Mouse (Mus musculus) embryonic stem cell, embryonic (primary cell): ENCODE data around the gene Foxp1.

ENCODE experiments used
- CTCF ChIA-PET, 4 experiments: fragments of 300-600 bp in 2 of 4; fragments of 350-600 bp in 2 of 4; sonication (Branson Sonifier 250); formaldehyde crosslinking; loops; one replicate each; lab custom pipeline; 2022; ENCODE audit warnings: inconsistent platforms in 2 of 4; lab: Charles Lee
- POLR2A ChIA-PET, 4 experiments: fragments of 300-600 bp in 2 of 4; fragments of 350-600 bp in 2 of 4; sonication (Branson Sonifier 250); formaldehyde crosslinking; loops; one replicate each; lab custom pipeline; 2022; ENCODE audit warnings: antibody characterized with exemption in 4 of 4, inconsistent platforms in 1 of 4; lab: Charles Lee

The Foxp1 gene

DNA sequence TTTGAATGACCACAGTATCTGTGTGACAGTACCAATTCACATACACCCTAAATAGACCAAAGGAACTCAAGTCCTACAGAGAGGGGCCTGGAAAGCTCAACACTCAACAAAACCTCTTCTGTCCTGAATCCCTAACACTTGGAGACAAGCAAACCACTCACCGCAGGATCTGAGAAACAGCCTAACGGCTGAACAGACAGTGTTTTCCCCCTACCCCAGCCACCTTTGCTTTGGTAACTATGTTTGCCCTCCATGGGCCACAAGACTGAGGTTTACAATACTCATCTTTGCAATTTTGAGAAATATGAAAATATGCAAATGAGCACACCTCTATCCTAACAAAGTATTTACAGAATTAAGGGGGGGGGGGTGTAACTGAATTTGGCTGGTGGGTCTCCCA is 525.7 kb downstream of the Foxp1 start:
- CTCF ChIA-PET = interaction anchor here in 1 of 4 experiments (1.2 kb wide), 1 partner anchor 25 kb away, joined by 3 read pairs; no protein-coding TSS in a partner anchor
- POLR2A ChIA-PET = interaction anchor here in 1 of 4 experiments (0.7 kb wide), 1 partner anchor 31 kb away, joined by 5 read pairs; no protein-coding TSS in a partner anchor

DNA sequence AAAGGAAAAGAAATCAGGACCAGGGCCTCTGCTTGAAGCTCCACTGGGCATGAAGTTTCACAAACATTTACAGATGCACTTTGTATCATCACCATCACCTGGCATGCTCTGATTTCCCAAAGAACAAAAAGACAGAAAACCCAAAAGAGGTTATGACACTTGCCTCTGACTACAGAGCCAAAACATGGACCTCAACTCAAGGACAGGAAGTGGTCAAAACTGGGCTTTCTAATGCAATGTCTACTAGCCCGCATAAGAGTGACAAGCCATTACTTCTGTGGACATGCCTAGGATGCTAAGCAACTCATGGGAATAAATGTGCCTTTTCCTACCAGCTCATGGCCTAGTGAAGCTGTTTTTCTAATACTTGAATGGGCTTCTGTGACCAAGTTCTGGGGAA is 526.2 kb downstream of the Foxp1 start:
- CTCF ChIA-PET = interaction anchor here in 1 of 4 experiments (1.2 kb wide), 1 partner anchor 24 kb away, joined by 3 read pairs; no protein-coding TSS in a partner anchor
- POLR2A ChIA-PET = interaction anchor here in 2 of 4 experiments (0.7 to 1.1 kb wide), 2 partner anchors 9 to 32 kb away, joined by 3 to 5 read pairs; no protein-coding TSS in a partner anchor

GRCm38 (mm10) chr6:98995681-98996080 is 526.8 kb downstream of the Foxp1 start:
- POLR2A ChIA-PET = interaction anchor here in 1 of 4 experiments (1.1 kb wide), 1 partner anchor 10 kb away, joined by 3 read pairs; no protein-coding TSS in a partner anchor
- CTCF ChIA-PET = interaction anchor here in 1 of 4 experiments (1.2 kb wide), 1 partner anchor 24 kb away, joined by 3 read pairs; no protein-coding TSS in a partner anchor

DNA sequence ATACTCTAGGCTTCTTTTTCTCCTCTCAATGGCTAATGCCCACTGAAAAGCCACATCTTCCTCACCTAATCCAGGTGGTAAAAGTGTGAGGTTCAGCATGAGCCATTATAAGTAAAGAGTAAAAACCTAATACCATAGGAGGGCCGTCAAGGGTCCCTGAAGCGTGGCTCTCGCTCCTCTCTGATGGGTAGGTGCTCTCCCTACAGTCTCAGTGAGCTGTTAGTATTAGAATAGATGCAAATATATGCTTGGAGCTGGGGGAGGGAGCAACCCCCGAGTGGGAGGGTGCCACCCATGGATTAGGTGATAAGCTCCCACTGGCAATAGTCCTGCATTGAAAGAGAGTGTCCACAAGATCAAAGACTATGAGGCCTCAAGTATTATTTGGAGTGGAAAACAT is 527.6 kb downstream of the Foxp1 start:
- ChIA-PET CTCF (interaction anchor here in 1 of 4 experiments (0.6 kb wide), 2 partner anchors 629 to 901 kb away, joined by 3 read pairs; no protein-coding TSS in a partner anchor), POLR2A (no interaction called here)

- ChIA-PET CTCF (interaction anchor here in 2 of 4 experiments (0.7 to 1.0 kb wide), 2 partner anchors 37 to 63 kb away, joined by 3 to 9 read pairs; no protein-coding TSS in a partner anchor), POLR2A (interaction anchor here in 1 of 4 experiments (0.6 kb wide), 2 partner anchors 376 to 1654 kb away, joined by 3 to 6 read pairs; no protein-coding TSS in a partner anchor)
Observed at GRCm38 (mm10) chr6:98994104-98994787, 528.3 kb downstream of the Foxp1 start.

- ChIA-PET POLR2A (interaction anchor here in 2 of 4 experiments (0.6 kb wide), 3 partner anchors 377 to 1653 kb away, joined by 3 to 6 read pairs (median 4); no protein-coding TSS in a partner anchor), CTCF (interaction anchor here in 3 of 4 experiments (0.6 to 1.0 kb wide), 3 partner anchors 23 to 64 kb away, joined by 3 to 5 read pairs (median 3); no protein-coding TSS in a partner anchor)
Observed at GRCm38 (mm10) chr6:98993231-98993630, 529.3 kb downstream of the Foxp1 start.

DNA sequence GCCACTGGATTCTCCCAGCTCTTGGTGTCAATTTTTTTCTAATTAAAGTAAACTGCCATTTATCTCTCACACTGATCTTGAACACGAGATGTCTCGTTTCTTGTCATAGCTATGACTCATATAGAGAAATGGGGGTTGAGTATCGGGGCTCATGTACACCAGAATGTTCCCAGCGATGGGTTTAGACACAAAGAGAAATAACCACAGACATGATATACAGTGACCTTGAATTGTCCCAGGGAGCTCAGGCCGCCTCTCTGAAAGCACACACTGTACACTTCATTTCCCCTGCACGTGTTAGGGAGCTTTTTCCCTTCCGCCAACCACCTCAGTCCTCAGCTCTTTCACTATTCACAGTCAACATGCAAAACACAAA is 529.8 kb downstream of the Foxp1 start:
- CTCF ChIA-PET = interaction anchor here in 2 of 4 experiments (0.6 to 0.7 kb wide), 2 partner anchors 22 to 54 kb away, joined by 3 to 5 read pairs; no protein-coding TSS in a partner anchor
- POLR2A ChIA-PET = no interaction called here

DNA sequence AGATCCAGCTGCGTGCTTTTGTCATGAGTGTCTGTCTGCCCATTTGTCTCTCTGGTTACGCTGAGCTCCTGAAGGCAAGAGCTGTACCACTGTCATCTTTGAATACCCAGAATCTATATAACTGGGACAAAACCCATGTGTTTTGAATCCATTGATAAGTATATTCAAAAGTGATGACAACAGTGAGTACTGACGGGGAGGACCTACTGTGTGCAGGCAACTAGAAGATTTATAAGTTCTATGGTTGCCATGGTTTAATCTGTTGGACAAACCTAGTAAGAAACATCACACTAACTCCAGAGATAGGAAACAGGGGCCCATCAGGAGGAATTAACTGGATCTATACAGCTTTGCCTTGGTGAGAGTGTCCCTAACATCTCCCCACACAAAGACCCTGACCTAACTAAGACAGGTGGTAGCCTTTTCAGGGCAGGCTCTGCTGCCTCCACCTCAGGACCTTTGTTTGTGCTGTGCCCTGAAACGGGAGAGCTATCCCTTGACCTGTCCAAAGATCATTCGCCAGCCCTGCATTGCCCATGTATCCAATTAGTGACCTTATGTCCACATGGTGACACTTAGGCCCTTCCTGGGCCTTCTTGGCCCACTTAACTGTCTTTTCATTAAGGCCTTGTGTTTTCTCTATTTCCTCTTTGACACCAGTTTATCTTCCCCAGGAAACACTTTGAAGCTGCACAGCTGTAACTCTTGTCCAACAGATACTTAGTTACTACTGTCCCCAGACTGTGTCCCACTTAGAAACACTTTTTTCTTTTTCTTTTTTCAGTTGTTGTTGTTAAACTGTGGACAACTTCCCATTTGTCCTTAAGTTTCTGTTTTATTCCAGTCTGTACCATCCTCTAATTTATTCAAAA is 530.4 kb downstream of the Foxp1 start:
- POLR2A ChIA-PET = interaction anchor here in 2 of 4 experiments (0.6 to 1.5 kb wide), 3 partner anchors 15 to 532 kb away, joined by 3 to 5 read pairs (median 3); no protein-coding TSS in a partner anchor
- CTCF ChIA-PET = interaction anchor here in 2 of 4 experiments (0.6 to 0.7 kb wide), 2 partner anchors 22 to 54 kb away, joined by 3 to 5 read pairs; no protein-coding TSS in a partner anchor

GRCm38 (mm10) chr6:98987533-98988169 is 534.9 kb downstream of the Foxp1 start:
- POLR2A ChIA-PET = interaction anchor here in 1 of 4 experiments (0.6 kb wide), 1 partner anchor 395 kb away, joined by 3 read pairs; no protein-coding TSS in a partner anchor

GRCm38 (mm10) chr6:98985452-98985851 is 537.1 kb downstream of the Foxp1 start:
- POLR2A ChIA-PET = no interaction called here
- CTCF ChIA-PET = interaction anchor here in 1 of 4 experiments (0.6 kb wide), 1 partner anchor 21 kb away, joined by 5 read pairs; no protein-coding TSS in a partner anchor

More at GRCm38 (mm10) chr6:98987533-98988169, 534.9 kb downstream of the Foxp1 start:
- CTCF ChIA-PET = interaction anchor here in 1 of 4 experiments (0.7 kb wide), 1 partner anchor 18 kb away, joined by 3 read pairs; no protein-coding TSS in a partner anchor

DNA sequence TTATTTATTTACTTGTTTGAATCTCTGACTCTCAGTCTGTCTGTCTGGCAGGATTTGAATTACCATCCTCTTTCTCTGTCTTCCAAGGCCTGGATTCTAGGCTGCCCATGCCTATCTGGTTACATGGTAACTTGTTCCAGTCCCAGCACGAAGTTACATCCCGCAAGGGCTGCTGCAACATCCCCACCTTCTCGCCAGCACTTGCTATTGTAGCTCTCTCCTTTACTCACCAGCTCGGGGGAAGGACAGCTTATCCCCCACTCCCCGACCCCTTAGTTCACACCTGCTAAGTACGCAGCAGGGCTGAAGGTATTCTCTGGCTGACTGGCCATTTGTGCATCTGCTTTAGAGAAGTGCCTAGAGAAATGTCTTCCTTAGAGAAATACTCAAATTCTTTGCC is 537.9 kb downstream of the Foxp1 start:
- ChIA-PET POLR2A (no interaction called here), CTCF (no interaction called here)

GRCm38 (mm10) chr6:98984026-98984425 is 538.5 kb downstream of the Foxp1 start:
- POLR2A ChIA-PET = no interaction called here
- CTCF ChIA-PET = no interaction called here

GRCm38 (mm10) chr6:98983311-98983838 is 539.1 kb downstream of the Foxp1 start:
- ChIA-PET CTCF (no interaction called here), POLR2A (interaction anchor here in 1 of 4 experiments (0.6 kb wide), 1 partner anchor 541 kb away, joined by 6 read pairs; no protein-coding TSS in a partner anchor)

DNA sequence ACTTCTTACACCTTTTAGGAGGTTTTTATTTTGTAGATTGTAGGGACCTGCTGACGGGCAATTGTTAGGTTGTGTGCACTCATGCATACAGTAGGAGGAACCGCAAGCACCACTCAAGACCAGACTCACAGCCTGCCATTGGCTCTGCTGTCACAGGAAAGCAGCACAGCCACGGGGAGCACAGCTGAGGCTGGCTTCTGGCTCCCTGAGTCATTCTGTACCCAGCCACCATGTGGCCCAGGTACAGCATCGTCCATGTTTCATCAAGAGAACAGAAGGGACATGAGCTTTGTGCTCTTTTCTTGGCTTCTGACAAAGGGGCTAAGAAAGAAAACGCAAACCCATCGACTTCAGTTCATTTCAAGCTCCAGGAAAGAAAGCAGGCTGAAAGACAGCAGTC is 541.3 kb downstream of the Foxp1 start:
- ChIA-PET POLR2A (interaction anchor here in 1 of 4 experiments (1.4 kb wide), 1 partner anchor 18 kb away, joined by 3 read pairs; no protein-coding TSS in a partner anchor), CTCF (interaction anchor here in 1 of 4 experiments (0.7 kb wide), 1 partner anchor 17 kb away, joined by 3 read pairs; no protein-coding TSS in a partner anchor)

- CTCF ChIA-PET = interaction anchor here in 2 of 4 experiments (0.5 to 0.7 kb wide), 2 partner anchors 16 to 483 kb away, joined by 3 to 7 read pairs; no protein-coding TSS in a partner anchor
- POLR2A ChIA-PET = no interaction called here
Observed at GRCm38 (mm10) chr6:98980432-98980831, 542.1 kb downstream of the Foxp1 start.

DNA sequence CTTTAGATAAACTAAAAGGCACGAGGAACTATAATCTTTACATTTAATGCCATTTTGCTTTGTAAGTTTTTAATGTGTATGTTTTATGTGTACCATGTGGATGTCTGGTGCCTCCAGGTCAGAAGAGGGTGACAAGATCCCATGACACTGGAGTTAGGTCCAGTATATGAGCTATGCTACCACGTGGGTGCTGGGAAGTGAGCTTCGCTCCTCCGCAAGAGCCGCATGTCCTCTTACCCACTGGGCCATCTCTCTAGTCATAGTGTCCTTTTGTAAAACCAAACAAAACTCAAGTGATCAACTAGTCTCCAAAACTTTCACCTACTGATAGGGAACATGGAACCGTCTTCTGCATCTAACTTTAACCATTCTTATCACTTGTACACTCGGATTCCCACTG is 542.5 kb downstream of the Foxp1 start:
- ChIA-PET POLR2A (no interaction called here), CTCF (interaction anchor here in 1 of 4 experiments (0.5 kb wide), 1 partner anchor 484 kb away, joined by 7 read pairs; no protein-coding TSS in a partner anchor)

DNA sequence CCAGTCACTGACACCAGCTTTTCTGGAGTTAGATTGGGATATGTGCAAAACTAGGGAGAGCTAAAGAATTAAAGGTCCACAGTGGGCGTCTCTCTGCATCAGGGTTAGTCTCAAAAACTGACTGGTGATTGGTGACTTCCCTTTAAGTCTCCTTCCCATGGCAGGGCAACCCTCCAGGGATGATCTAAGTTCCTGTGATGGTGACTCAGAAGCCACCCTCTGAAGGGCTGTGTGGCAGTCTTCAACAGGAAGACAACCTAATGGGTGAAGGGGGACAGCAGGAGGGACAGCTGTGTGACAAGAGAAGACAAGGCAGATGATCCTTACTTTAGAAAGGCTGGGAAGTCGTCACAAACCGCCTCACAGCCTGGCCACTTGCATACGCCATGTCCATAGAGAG is 544.7 kb downstream of the Foxp1 start:
- CTCF ChIA-PET = no interaction called here

More for the DNA sequence above, 544.7 kb downstream of the Foxp1 start:
- POLR2A ChIA-PET = no interaction called here
